Mouse (Mus musculus) midbrain, embryonic 14.5 days (tissue): ENCODE measurements around the gene Ppp1r18. TPM values are rescaled to one million over a fixed set of nuclear protein-coding genes. Genes with fewer than 3 reads are reported as not detected.

ENCODE experiments used
- ATAC-seq: fragments of 200-750 bp; cut with Nextera tagmentation; 2 replicates; pipeline ENCODE4 v1.8.0; 2017; ENCODE audit warnings: moderate number of reproducible peaks, moderate library complexity; ENCODE audit not compliant: low FRiP score, low TSS enrichment
- DNase-seq: peaks from one replicate; pipeline ENCODE4 v3.0.0-alpha.2; 2015
- H3K27ac ChIP-seq: fragments of 300-500 bp; sonication (generic); replicated peaks from 2 replicates; pipeline ENCODE4 v1.5.1; 2014; ENCODE audit warnings: mild to moderate bottlenecking, low read depth, low read length, moderate library complexity
- H3K27me3 ChIP-seq: fragments of 300-500 bp; sonication (generic); 2 replicates; pipeline ENCODE4 v1.6.1; 2014; ENCODE audit warnings: low read length, control low read depth, mixed read lengths; ENCODE audit not compliant: control insufficient read depth, insufficient read depth
- H3K36me3 ChIP-seq: fragments of 300-500 bp; sonication (generic); 2 replicates; pipeline ENCODE4 v1.6.1; 2014; ENCODE audit warnings: low read length, control low read depth; ENCODE audit not compliant: control insufficient read depth, insufficient read depth
- H3K4me1 ChIP-seq: fragments of 300-500 bp; sonication (generic); 2 replicates; pipeline ENCODE4 v1.6.1; 2014; ENCODE audit warnings: mild to moderate bottlenecking, antibody characterized with exemption, low read length, control low read depth; ENCODE audit not compliant: control insufficient read depth, insufficient read depth
- H3K4me2 ChIP-seq: fragments of 300-500 bp; sonication (generic); 2 replicates; pipeline ENCODE4 v1.6.1; 2014; ENCODE audit warnings: mild to moderate bottlenecking, low read length, moderate library complexity
- H3K4me3 ChIP-seq: fragments of 300-500 bp; sonication (generic); replicated peaks from 2 replicates; pipeline ENCODE4 v1.5.1; 2014; ENCODE audit warnings: low read depth, low read length
- H3K9ac ChIP-seq: fragments of 300-500 bp; sonication (generic); replicated peaks from 2 replicates; pipeline ENCODE4 v1.6.1; 2014; ENCODE audit warnings: mild to moderate bottlenecking, low read length, moderate library complexity
- H3K9me3 ChIP-seq: fragments of 300-500 bp; sonication (generic); 2 replicates; pipeline ENCODE4 v1.6.1; 2016; ENCODE audit warnings: low read length, control low read depth, mixed read lengths; ENCODE audit not compliant: control insufficient read depth
- WGBS: fragments of 180-500 bp; shearing (Covaris S2); extraction: QIAGEN DNeasy Blood & Tissue Kit; methylation state at CpG from one replicate; pipeline ENCODE4 v1.1.7; 2014; 5-methylcytosine and 5-hydroxymethylcytosine counted together
- polyA plus RNA-seq: library from polyadenylated mRNA; unstranded; fragments of >200 nt; fragmentation: Nextera tagmentation; extraction: Ambion mirVana; gene quantifications from 2 replicates; pipeline ENCODE4 v1.2.1, GENCODE M21; 2014

The Ppp1r18 gene
- 17.4 and 21.0 TPM in 2 replicates for polyA plus RNA-seq

DNA sequence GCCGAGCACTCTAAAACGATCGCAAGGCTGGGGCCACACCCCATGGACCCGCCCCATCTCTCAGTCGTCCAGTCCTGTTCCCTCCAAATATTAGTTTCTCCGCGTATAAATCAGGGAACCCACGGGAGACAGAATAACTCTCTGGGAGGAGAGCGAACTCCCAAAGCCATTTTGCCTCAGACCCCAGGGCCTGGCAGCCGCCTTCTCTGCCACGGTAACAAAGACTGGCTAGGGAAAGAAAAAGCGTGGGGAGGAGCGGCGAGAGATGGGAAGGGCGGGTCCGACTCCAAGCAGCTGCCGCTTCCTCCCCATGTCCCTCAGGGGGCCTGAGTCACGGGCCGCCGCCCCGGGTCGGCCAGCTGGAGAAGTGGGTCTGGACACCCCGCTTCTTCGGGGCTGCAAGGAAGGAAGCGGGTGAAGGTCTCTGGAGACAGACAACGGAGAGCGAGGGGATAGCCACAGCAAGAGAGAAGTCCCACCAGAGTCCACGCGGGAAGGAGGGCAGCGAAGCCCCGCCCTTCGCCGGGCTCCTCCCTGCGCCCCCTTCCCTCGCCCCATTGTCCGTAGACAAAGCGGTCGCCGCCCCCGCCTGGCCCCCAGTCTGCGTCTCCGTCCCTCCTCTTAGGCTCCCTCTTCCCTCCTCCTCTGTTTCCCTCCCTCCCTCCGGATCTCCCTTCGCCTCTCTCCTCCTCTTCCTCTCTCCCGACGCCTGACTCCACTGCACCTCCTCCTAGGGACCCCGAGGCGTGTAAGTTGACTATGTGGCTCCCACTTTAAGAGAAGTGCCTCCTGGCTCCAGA lies at the start of gene Ppp1r18:
Gene Ppp1r18 (plus strand): TSS at position 113 of the 800 bp plus-strand sequence.
- ATAC-seq (peak; percentile 72), DNase-seq (peak; percentile 88)
- peaks cover 43% of the 10 kb centered on the region for H3K4me1 ChIP-seq
- no peaks in the 10 kb centered on the region for H3K9me3 ChIP-seq
- under 1% methylated on average over 47 of the region's 48 CpGs for WGBS
- no peaks in the 10 kb centered on the region for H3K27me3 ChIP-seq
- peak within 1 kb of the TSS; percentile 93 for H3K9ac ChIP-seq
- peak within 1 kb of the TSS; percentile 79 for H3K4me3 ChIP-seq
- no peaks in the 10 kb centered on the region for H3K36me3 ChIP-seq
- H3K27ac ChIP-seq, result peak within 1 kb of the TSS; percentile 97
- peak within 1 kb of the TSS; percentile 91 for H3K4me2 ChIP-seq

DNA sequence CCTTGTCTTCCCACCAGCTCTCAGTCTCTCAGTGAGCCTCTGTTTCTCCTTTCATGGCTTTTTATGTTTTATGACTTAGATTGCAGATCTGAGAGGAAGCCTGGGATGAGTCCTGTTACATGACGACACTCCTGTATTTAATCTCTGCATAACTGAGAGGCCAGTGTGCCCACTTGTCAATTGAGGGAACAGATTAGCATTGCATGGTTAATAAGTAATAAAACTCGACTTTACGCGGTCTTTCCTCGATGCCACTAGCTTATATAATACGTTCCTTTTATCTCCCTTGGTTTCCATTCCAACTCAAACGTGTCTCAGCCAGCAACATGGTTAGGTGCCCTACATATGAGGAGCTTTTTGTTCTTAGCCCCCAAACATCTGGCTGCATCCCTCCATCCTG lies 49.6 kb upstream of the Ppp1r18 start:
- H3K4me1 ChIP-seq, result peaks cover under 1% of the 10 kb centered on the region; the same call in 1 of the 2 replicates
- no peak overlapping the region for H3K4me2 ChIP-seq
- no peak overlapping the region for H3K27ac ChIP-seq
- DNase-seq, result no peak
- H3K27me3 ChIP-seq, result 0 out of 2 replicates have a peak, but pooled peaks cover 4% of the 10 kb centered on the region
- H3K9me3 ChIP-seq, result no peaks in the 10 kb centered on the region
- H3K4me3 ChIP-seq, result no peak overlapping the region
- H3K36me3 ChIP-seq, result no peaks in the 10 kb centered on the region
- ATAC-seq, result no peak
- WGBS, result 61% methylated on average over 7 of the region's 7 CpGs
- H3K9ac ChIP-seq, result no peak overlapping the region

DNA sequence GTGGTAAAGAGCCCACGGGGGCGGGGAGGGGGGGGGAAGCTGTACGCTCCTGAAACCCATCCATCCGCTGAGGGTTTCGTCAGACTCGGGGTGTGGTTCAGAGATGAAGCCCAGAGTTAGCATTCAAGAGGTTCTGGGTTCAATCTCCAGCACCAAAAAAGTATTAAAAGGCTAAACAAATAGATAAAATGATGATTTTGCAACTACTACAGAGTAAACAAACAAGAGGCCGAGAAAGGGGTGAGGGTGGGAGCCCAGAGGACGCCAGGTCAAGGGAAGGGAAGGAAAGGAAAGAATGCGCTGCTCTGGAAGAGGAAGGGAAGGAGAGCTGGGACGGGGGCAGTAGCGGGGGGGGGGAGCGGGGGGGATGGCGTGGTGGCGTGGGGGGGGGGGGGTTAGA lies 48.7 kb upstream of the Ppp1r18 start:
- ATAC-seq, result no peak
- DNase-seq, result no peak
- no peak overlapping the region for H3K4me2 ChIP-seq

DNA sequence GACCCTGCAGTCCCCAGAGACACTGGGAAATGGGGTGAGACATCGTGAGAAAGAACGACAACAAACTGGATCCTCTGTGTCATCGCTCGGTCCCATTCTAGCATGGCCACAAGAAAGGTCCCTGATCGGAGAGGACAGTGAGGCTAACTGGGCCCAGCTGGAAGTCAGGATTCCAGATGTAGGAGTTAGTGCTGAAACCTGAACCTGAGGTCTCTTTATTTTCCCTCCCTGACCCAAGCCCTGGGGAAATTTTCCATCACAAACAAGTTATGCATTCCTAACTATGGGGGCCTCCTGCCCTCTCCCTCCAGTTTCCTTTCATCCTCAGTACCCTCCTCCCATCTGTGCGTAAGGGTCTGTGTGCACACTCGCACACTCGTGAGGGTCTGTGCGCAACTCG lies 48.2 kb upstream of the Ppp1r18 start:
- no peaks in the 10 kb centered on the region for H3K36me3 ChIP-seq
- H3K9ac ChIP-seq, result no peak overlapping the region
- 56% methylated on average over 10 of the region's 10 CpGs for WGBS
- no peak overlapping the region for H3K27ac ChIP-seq
- no peak for DNase-seq
- H3K27me3 ChIP-seq, result 0 out of 2 replicates have a peak, but pooled peaks cover 4% of the 10 kb centered on the region
- H3K4me1 ChIP-seq, result peaks cover 14% of the 10 kb centered on the region
- H3K4me2 ChIP-seq, result no peak overlapping the region
- no peak for ATAC-seq
- H3K9me3 ChIP-seq, result no peaks in the 10 kb centered on the region
- H3K4me3 ChIP-seq, result no peak overlapping the region

More for the DNA sequence above, 48.7 kb upstream of the Ppp1r18 start:
- Histone ChIP-seq H3K27me3 (0 out of 2 replicates have a peak, but pooled peaks cover 4% of the 10 kb centered on the region), H3K27ac (no peak overlapping the region), H3K9ac (no peak overlapping the region), H3K36me3 (no peaks in the 10 kb centered on the region), H3K9me3 (no peaks in the 10 kb centered on the region), H3K4me3 (no peak overlapping the region), H3K4me1 (peaks cover 9% of the 10 kb centered on the region)
- 39% methylated on average over 12 of the region's 14 CpGs for WGBS

DNA sequence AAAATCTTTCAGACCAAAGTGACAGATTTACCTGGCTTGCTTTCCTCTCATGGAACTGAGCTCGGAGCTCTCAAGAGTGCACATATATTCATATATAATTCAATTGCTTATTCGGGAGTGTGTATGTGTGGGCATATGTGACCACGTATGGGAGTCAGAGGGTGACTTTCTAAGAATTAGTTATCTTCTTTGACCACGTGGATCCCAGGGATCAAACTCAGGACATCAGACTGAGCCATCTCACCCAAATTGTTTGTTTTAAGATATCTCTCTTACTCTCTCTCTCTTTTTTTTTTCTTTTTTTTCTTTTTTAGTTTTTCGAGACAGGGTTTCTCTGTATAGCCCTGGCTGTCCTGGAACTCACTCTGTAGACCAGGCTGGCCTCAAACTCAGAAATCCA lies 45.3 kb upstream of the Ppp1r18 start:
- no peak for DNase-seq
- H3K27me3 ChIP-seq, result 0 out of 2 replicates have a peak, but pooled peaks cover 4% of the 10 kb centered on the region
- H3K4me1 ChIP-seq, result peaks cover 24% of the 10 kb centered on the region
- H3K36me3 ChIP-seq, result no peaks in the 10 kb centered on the region
- no peak overlapping the region for H3K9ac ChIP-seq
- no peak for ATAC-seq
- no peaks in the 10 kb centered on the region for H3K9me3 ChIP-seq
- H3K27ac ChIP-seq, result no peak overlapping the region
- H3K4me2 ChIP-seq, result no peak overlapping the region
- no peak overlapping the region for H3K4me3 ChIP-seq
- 85% methylated on average over 5 of the region's 5 CpGs for WGBS

DNA sequence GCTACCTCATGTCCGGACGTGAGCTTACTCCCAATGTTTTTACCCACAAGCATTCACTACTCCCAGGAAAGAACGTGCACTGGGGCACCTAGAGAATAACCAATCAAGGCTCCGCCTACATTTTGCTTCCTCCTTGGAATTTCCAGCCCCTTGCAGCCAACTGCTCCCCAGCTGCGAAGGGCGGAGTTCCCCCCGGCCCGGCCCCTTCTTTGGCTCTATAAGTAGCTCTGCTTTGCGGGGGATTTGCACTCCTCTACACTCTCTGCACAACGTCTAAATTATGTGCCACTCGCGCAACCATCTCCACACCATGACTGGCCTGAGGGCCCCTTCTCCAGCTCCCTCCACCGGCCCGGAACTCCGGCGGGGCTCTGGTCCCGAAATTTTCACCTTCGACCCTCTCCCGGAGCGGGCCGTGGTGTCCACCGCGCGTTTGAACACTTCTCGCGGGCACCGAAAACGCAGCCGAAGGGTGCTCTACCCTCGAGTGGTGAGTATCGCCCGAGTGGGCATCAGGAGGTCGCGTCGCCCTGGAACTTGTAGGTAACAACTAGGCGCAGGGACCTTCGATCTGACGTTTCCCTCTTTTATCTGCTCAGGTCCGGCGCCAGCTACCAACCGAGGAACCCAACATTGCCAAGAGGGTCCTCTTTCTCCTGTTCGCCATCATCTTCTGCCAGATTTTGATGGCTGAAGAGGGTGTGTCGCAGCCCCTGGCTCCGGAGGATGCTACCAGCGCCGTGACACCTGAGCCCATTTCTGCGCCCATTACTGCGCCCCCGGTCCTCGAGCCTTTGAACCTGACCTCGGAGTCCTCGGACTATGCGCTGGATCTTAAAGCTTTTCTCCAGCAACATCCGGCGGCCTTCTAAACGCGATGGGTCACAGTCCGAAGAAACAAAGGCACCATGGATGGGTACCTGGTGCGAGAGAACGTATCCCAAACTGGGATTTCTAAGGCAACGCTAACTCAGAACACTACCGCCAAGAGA lies 43.7 kb upstream of the Ppp1r18 start, which contains the start of gene Ier3:
Gene Ier3 (plus strand): TSS at position 246 of the 992 bp plus-strand sequence.
- peaks cover 24% of the 10 kb centered on the region for H3K4me1 ChIP-seq
- H3K9ac ChIP-seq, result peak within 1 kb of the TSS; percentile 69
- under 1% methylated on average over 62 of the region's 62 CpGs for WGBS
- 0 out of 2 replicates have a peak within 1 kb of the TSS, but pooled peaks have one; percentile 83 for H3K27ac ChIP-seq
- H3K4me3 ChIP-seq, result peak within 1 kb of the TSS; percentile 66
- H3K27me3 ChIP-seq, result 0 out of 2 replicates have a peak, but pooled peaks cover 4% of the 10 kb centered on the region
- DNase-seq (peak; percentile 73), ATAC-seq (no peak)
- H3K4me2 ChIP-seq, result peak within 1 kb of the TSS; percentile 75
- H3K36me3 ChIP-seq, result peaks cover 16% of the 10 kb centered on the region
- no peaks in the 10 kb centered on the region for H3K9me3 ChIP-seq

DNA sequence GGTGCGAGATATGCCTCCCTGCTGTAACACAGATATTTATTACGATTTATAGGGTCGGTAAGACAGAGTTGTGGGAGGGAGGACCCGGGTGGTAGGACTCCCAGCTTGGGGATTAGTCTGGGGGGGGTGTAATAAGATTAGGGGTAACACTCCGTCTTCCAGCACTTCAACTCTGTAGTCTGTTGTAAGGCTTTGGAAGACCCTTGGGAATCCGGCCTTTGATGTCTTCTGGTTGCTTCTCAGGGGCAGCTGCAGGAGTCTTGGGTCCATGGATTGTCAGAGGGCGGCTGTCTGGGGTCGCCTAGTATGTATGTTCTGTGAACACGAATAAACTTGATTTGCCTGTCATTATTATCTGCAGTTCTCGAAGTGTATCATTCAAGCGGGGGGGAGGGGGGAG lies 42.8 kb upstream of the Ppp1r18 start:
- H3K36me3 ChIP-seq, result peaks cover 23% of the 10 kb centered on the region
- ATAC-seq, result peak; percentile 38
- H3K27me3 ChIP-seq, result 0 out of 2 replicates have a peak, but pooled peaks cover 4% of the 10 kb centered on the region
- peak overlapping the region; percentile 66 for H3K4me3 ChIP-seq
- peaks cover 24% of the 10 kb centered on the region for H3K4me1 ChIP-seq
- peak overlapping the region; percentile 75 for H3K4me2 ChIP-seq
- peak overlapping the region; percentile 83 for H3K27ac ChIP-seq
- DNase-seq, result peak; percentile 70
- H3K9ac ChIP-seq, result peak overlapping the region; percentile 69; the same call in 1 of the 2 replicates
- no peaks in the 10 kb centered on the region for H3K9me3 ChIP-seq
- WGBS, result 1% methylated on average over 11 of the region's 11 CpGs
